Mouse (Mus musculus): ENCODE data around the gene Hivep2.

The Hivep2 gene

GRCm38 (mm10) chr10:13973563-13974179, 7.8 kb downstream of the Hivep2 start:
- no peak for DNase-seq (ENCODE audit: low spot score)

DNA sequence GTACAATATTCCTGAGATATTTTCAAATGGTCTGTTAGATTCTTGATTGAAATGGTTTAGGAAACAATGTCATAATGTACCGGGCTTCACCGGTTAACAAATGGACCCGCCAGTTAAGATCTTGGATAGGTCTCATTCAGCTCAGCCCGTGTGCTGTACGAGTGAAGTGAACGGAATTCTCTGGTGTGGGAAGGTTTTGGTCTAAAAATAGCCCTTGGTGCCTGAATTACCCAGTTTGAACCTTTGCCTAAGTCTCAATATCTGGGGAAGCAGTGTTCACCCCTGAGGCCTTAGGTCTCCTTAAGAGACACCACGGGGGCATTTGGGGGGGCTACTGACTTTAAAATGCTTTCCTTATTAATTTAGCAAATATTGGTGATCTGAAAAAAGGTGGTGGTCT, 8.6 kb downstream of the Hivep2 start:
- no peak for DNase-seq (ENCODE audit: low spot score)

- DNase-seq (ENCODE audit: low spot score), result no peak
Observed at GRCm38 (mm10) chr10:13975861-13976260, 10.0 kb downstream of the Hivep2 start.

GRCm38 (mm10) chr10:13976267-13976666, 10.4 kb downstream of the Hivep2 start:
- DNase-seq (ENCODE audit: low spot score), result no peak

GRCm38 (mm10) chr10:13982271-13982670, 16.4 kb downstream of the Hivep2 start:
- no peak for DNase-seq (ENCODE audit: low spot score)

- DNase-seq (ENCODE audit: low spot score), result peak; percentile 76
Observed at GRCm38 (mm10) chr10:13982769-13983381, 17.0 kb downstream of the Hivep2 start.

- DNase-seq (ENCODE audit: low spot score), result peak; percentile 11
Observed at GRCm38 (mm10) chr10:13983631-13984030, 17.8 kb downstream of the Hivep2 start.

GRCm38 (mm10) chr10:13984233-13984632, 18.4 kb downstream of the Hivep2 start:
- no peak for DNase-seq (ENCODE audit: low spot score)

GRCm38 (mm10) chr10:13986539-13986938, 20.7 kb downstream of the Hivep2 start:
- DNase-seq (ENCODE audit: low spot score), result no peak

DNA sequence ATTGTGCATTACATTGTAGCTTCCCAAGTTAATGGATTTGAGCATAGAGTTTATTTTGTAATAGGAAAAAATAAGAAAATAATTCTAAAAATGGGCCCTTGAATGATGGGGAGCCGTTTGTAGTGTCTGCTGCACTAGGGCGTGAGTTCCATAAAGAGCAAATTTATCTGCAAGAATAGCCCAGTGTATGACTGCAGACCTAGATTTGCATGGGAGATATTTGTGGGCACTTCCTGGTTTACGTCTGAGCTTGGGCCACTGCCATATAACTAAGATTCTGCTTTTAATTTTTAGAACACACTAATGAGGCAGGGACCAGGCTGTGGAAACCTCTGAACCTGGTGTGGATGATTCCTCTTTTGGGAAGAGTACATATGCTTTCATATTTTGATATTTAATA, 21.5 kb downstream of the Hivep2 start:
- DNase-seq (ENCODE audit: low spot score), result no peak

GRCm38 (mm10) chr10:13988280-13988679, 22.4 kb downstream of the Hivep2 start:
- no peak for DNase-seq (ENCODE audit: low spot score)

- no peak for DNase-seq (ENCODE audit: low spot score)
Observed at GRCm38 (mm10) chr10:13988757-13989156, 22.9 kb downstream of the Hivep2 start.

GRCm38 (mm10) chr10:13990842-13991241, 25.0 kb downstream of the Hivep2 start:
- no peak for DNase-seq (ENCODE audit: low spot score)

GRCm38 (mm10) chr10:13993411-13993810, 27.5 kb downstream of the Hivep2 start:
- DNase-seq (ENCODE audit: low spot score), result peak; percentile 35

DNA sequence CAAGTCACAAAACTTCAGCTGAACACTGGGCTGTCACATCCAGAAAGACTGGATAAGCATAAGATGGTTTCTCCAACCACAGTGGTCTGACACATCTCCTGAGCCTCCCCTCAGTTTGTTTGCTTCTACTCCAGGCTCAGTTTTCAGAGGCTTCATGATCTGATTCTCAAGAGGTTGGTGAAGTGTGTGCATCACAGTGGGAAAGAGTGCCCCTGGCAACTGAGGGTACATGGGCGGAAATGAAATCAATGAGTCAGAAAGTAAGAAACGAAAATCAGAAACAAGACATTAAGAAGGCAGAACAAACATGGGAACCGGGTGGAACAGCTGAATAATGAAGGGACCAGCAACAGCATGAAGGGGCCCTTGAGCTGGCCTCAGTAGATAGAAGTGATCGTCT, 31.5 kb downstream of the Hivep2 start:
- DNase-seq (ENCODE audit: low spot score), result no peak

- DNase-seq (ENCODE audit: low spot score), result no peak
Observed at GRCm38 (mm10) chr10:14004769-14005517, 39.1 kb downstream of the Hivep2 start.

DNA sequence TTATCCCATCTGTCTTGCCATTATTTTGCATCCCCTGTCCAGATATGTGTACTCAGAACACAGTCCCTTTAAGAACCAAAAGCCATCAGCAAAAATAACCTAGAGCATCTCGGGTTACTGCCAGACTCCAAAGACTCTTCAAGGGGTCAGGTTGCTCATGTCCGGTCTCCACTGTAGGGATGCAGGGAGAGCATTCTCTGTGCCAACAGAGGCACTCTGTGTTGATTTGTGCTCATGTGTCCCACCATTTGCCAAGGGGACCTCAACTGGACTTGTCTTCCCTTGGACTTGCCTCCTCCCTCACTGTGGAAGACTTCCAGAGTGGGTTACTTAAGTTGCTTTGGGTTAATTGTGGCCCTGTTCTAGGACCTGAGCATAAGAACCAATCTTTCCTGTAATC, 43.8 kb downstream of the Hivep2 start:
- no peak for DNase-seq (ENCODE audit: low spot score)

- DNase-seq (ENCODE audit: low spot score), result no peak
Observed at GRCm38 (mm10) chr10:14016287-14016970, 50.6 kb downstream of the Hivep2 start.

DNA sequence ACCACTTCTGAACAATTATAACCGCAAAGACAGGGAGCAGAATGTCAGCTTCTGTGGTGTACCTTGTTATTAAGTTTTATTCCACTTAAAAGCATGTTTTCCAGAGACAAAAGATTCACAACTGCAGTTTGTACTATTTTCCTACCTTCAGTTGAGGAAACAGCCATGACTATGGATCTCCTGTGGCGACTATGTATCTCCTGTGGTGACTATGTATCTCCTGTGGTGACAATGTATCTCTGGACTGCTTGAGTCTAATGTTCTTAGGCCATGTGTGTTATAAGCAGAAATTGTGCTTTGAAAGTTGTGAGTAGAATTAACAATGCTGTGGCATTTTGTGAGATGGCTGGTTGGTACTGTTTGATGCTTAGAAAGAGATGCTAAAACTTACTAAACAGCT, 51.5 kb downstream of the Hivep2 start:
- no peak for DNase-seq (ENCODE audit: low spot score)

DNA sequence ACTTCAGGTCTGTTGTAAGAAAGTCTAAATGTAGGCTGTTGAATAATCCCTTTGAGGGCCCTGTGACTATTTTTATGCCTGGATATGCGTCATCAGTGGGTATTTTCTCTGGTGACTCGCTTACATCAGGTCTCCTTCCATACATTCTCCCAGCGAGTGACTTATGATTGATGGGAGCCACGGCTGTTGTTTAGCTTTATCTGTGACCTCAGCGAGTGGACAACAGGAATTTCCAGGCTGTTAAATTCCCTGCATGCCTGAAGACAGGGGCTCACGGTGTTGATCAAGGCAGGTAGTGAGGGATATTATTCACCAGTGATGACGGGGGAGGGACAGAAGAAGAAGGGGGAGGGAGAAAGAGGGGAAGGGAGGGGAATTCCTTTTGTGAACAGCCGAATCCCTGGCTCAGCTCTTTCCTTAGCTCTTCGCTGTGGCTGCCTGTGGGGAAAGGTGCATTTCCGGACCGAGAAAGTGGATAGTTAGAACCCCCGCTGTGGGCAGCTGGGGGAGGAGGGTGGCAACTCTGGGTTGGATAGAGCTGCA, 52.0 kb downstream of the Hivep2 start:
- DNase-seq (ENCODE audit: low spot score), result no peak

- DNase-seq (ENCODE audit: low spot score), result no peak
Observed at GRCm38 (mm10) chr10:14018672-14019071, 52.8 kb downstream of the Hivep2 start.

GRCm38 (mm10) chr10:14019198-14019597, 53.3 kb downstream of the Hivep2 start:
- no peak for DNase-seq (ENCODE audit: low spot score)

All from spleen, adult 12 weeks (tissue).